Mouse (Mus musculus) liver, embryonic 14.5 days (tissue): ENCODE measurements at regions not wholly inside any gene's neighbourhood (a gene's known extent, or its start where the extent isn't known, plus 50 kb on each side); places are given as distances from the start of the nearest gene placed in this dataset.

Experiments used
- CTCF ChIP-seq: IDR thresholded peaks from 2 replicates; pipeline ENCODE4 v1.5.1; 2016; ENCODE audit warnings: antibody characterized with exemption, low read depth, control low read depth
- EP300 ChIP-seq: IDR thresholded peaks from 2 replicates; pipeline ENCODE4 v1.6.1; 2016; ENCODE audit warnings: antibody characterized with exemption, low read depth

DNA sequence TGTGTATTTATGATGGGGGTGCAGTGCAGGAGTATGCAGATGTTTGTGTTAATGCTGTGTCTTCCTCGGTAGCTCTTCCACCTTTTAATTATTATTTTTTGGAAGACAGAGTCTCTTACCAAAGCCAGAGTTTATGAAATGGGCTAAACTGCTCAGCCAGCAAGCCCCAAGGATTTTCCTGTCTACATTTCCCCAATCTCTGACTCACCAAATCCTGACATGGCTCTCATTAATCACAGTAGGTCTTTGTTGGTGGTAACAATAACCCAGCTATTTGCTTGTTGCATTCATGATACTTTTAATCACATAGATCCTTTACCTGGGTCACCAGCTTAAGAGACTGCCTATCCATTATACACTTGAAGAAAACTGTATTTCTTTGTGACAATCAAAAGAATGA is 427.8 kb upstream of the Rgma start:
- TF ChIP-seq CTCF (no peak), EP300 (no peak)
